Mouse (Mus musculus): ENCODE data around the gene Kansl1.

GRCm38 (mm10) chr11:104318940-104319781, 149.5 kb downstream of the Kansl1 start:
- TF ChIP-seq CTCF (IDR thresholded peaks at IDR 0.05; ENCODE audit: borderline replicate concordance, extremely low read depth, insufficient read depth, insufficient read length), result no peak
- TF ChIP-seq POLR2A (IDR thresholded peaks at IDR 0.05; ENCODE audit: borderline replicate concordance, extremely low read depth, insufficient read depth, insufficient read length, poor library complexity, severe bottlenecking), result no peak

Measured in brain, embryonic 14.5 days (tissue).